Mouse (Mus musculus): ENCODE results near the gene Unc13d. TPM values are rescaled to one million over a fixed set of nuclear protein-coding genes. Genes with fewer than 3 reads are reported as not detected.

Gene Unc13d
- polyA plus RNA-seq, 1 experiment from 2014 or later = 0.78 TPM

DNA sequence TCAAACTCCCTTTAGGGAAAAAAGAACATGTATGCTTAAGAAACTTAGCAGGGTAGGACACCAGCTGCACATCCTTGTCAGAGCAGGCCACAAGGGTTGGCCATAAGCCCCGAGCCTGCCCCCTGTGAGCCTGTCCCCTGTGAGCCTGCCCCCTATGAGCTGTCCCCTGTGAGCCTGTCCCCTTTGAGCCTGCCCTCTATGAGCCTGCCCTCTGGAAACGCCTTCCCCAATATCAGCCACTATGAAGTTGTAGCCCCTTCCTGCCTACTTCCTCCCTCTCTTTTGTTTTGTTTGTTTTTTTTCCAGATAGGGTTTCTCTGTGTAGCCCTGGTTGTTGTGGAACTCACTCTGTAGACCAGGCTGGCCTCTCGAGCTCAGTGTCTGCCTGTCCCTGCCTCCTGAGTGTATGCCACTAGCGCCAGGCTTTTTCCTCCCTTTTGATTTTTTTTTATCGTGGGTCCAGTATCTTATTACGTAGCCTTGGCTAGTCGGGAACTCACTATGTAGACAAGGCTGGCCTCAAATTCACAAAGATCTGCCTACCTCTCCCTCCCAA, 3.2 kb downstream of the Unc13d start:
- H3K27ac ChIP-seq (ENCODE audit: low read length) = no peak overlapping the region
- H3K9ac ChIP-seq (ENCODE audit: low read depth, low read length) = no peak overlapping the region
- no peaks in the 10 kb centered on the region for H3K27me3 ChIP-seq (ENCODE audit: control insufficient read depth, insufficient read depth, low read depth, low read length)
- no peak for ATAC-seq
- no peaks in the 10 kb centered on the region for H3K9me3 ChIP-seq (replicated peaks; ENCODE audit: control insufficient read depth, low read length, poor library complexity, severe bottlenecking)
- H3K4me3 ChIP-seq (ENCODE audit: low read depth, low read length) = no peak overlapping the region
- peaks cover 5% of the 10 kb centered on the region; the same call in 1 of the 2 replicates for H3K36me3 ChIP-seq (ENCODE audit: control insufficient read depth, insufficient read depth, low read length)
- 69% methylated on average over 7 of the region's 7 CpGs for WGBS
- no peaks in the 10 kb centered on the region for H3K4me1 ChIP-seq (ENCODE audit: control insufficient read depth, insufficient read depth, low read length)
- H3K4me2 ChIP-seq (ENCODE audit: low read length) = no peak overlapping the region

GRCm38 (mm10) chr11:116072608-116073007, 5.2 kb downstream of the Unc13d start:
- no peak overlapping the region for H3K27ac ChIP-seq (ENCODE audit: low read length)
- ATAC-seq = no peak
- H3K27me3 ChIP-seq (ENCODE audit: control insufficient read depth, insufficient read depth, low read depth, low read length) = no peaks in the 10 kb centered on the region
- H3K4me1 ChIP-seq (ENCODE audit: control insufficient read depth, insufficient read depth, low read length) = no peaks in the 10 kb centered on the region
- no peak overlapping the region for H3K4me2 ChIP-seq (ENCODE audit: low read length)
- no peaks in the 10 kb centered on the region for H3K36me3 ChIP-seq (ENCODE audit: control insufficient read depth, insufficient read depth, low read length)
- H3K9ac ChIP-seq (ENCODE audit: low read depth, low read length) = no peak overlapping the region
- H3K9me3 ChIP-seq (replicated peaks; ENCODE audit: control insufficient read depth, low read length, poor library complexity, severe bottlenecking) = no peaks in the 10 kb centered on the region
- H3K4me3 ChIP-seq (ENCODE audit: low read depth, low read length) = no peak overlapping the region
- 87% methylated on average over 3 of the region's 3 CpGs for WGBS

- WGBS = 64% methylated on average over 5 of the region's 5 CpGs
- no peak overlapping the region for H3K4me2 ChIP-seq (ENCODE audit: low read length)
- no peak overlapping the region for H3K4me3 ChIP-seq (ENCODE audit: low read depth, low read length)
- H3K4me1 ChIP-seq (ENCODE audit: control insufficient read depth, insufficient read depth, low read length) = no peaks in the 10 kb centered on the region
- H3K9me3 ChIP-seq (replicated peaks; ENCODE audit: control insufficient read depth, low read length, poor library complexity, severe bottlenecking) = no peaks in the 10 kb centered on the region
- ATAC-seq = no peak
- no peaks in the 10 kb centered on the region for H3K36me3 ChIP-seq (ENCODE audit: control insufficient read depth, insufficient read depth, low read length)
- H3K27ac ChIP-seq (ENCODE audit: low read length) = no peak overlapping the region
- no peaks in the 10 kb centered on the region for H3K27me3 ChIP-seq (ENCODE audit: control insufficient read depth, insufficient read depth, low read depth, low read length)
- H3K9ac ChIP-seq (ENCODE audit: low read depth, low read length) = no peak overlapping the region
Observed at GRCm38 (mm10) chr11:116071510-116071909, 6.3 kb downstream of the Unc13d start.

DNA sequence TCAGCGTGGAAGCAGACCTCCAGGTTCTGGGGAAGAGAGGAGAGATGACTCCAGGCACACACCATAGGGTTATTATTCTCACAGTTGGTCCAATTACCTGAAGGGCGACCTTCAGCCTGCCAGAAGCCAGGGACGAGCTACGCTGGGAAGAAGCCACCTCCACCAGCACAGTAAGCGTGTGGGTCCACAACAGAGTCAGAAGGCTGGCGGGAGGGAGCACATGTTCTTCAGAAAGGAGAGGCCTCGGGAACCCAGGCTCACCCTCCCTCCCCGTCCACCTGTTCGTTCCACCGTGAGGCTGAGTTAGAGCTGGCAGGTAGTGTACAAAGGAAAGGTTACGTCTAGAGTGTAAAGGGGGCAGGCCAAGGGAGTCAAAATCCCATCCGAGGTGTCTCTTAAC, 12.4 kb downstream of the Unc13d start:
- H3K4me2 ChIP-seq (ENCODE audit: low read length) = no peak overlapping the region
- H3K4me1 ChIP-seq (ENCODE audit: control insufficient read depth, insufficient read depth, low read length) = no peaks in the 10 kb centered on the region
- no peaks in the 10 kb centered on the region for H3K9me3 ChIP-seq (replicated peaks; ENCODE audit: control insufficient read depth, low read length, poor library complexity, severe bottlenecking)
- H3K36me3 ChIP-seq (ENCODE audit: control insufficient read depth, insufficient read depth, low read length) = peaks cover 3% of the 10 kb centered on the region
- no peak overlapping the region for H3K9ac ChIP-seq (ENCODE audit: low read depth, low read length)
- H3K27ac ChIP-seq (ENCODE audit: low read length) = no peak overlapping the region
- no peaks in the 10 kb centered on the region for H3K27me3 ChIP-seq (ENCODE audit: control insufficient read depth, insufficient read depth, low read depth, low read length)
- WGBS = 91% methylated on average over 12 of the region's 12 CpGs
- ATAC-seq = no peak
- no peak overlapping the region for H3K4me3 ChIP-seq (ENCODE audit: low read depth, low read length)

DNA sequence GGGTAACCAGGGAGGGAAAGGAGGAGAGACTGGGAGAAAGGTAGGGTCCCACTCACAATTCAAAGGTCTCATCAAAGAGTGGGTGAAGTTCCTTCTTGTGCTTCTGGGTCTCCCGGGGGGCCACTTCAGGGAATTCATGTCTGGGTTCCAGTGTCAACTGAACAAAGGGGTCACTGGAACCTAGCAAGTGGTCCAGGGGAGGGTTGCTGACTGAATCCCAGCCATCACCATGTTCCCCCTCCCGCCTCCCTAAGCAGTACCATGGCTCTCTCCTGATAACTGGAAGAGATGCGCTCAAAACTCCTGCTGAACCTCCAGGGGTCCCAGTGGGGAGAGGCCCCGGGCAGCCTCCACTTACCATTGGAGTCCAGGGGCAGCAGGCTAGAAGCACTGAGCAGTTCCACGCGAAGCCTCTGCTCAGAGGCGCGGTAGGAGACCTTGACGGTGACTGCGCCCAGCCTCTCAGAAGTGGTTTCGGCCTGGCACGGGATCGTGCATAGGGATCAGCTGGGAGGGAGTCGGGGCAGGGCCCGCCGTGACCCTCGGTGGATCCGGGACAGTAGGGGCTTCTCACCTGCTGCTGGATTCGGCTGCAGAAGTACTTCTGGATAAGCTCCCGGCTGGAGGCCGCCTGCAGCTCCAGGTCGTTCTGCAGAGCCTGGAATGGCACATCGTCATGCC, 13.4 kb downstream of the Unc13d start:
- WGBS = 69% methylated on average over 23 of the region's 23 CpGs
- ATAC-seq = no peak

GRCm38 (mm10) chr11:116063562-116063961, 14.2 kb downstream of the Unc13d start:
- Histone ChIP-seq H3K9ac (ENCODE audit: low read depth, low read length) (no peak overlapping the region; the same call in 1 of the 2 replicates), H3K36me3 (ENCODE audit: control insufficient read depth, insufficient read depth, low read length) (peaks cover 20% of the 10 kb centered on the region), H3K4me2 (ENCODE audit: low read length) (no peak overlapping the region), H3K4me3 (ENCODE audit: low read depth, low read length) (no peak overlapping the region), H3K27ac (ENCODE audit: low read length) (no peak overlapping the region), H3K9me3 (replicated peaks; ENCODE audit: control insufficient read depth, low read length, poor library complexity, severe bottlenecking) (no peaks in the 10 kb centered on the region), H3K27me3 (ENCODE audit: control insufficient read depth, insufficient read depth, low read depth, low read length) (no peaks in the 10 kb centered on the region), H3K4me1 (ENCODE audit: control insufficient read depth, insufficient read depth, low read length) (no peaks in the 10 kb centered on the region)
- 63% methylated on average over 13 of the region's 13 CpGs for WGBS
- no peak for ATAC-seq

More for the DNA sequence above, 13.4 kb downstream of the Unc13d start:
- no peak overlapping the region for H3K27ac ChIP-seq (ENCODE audit: low read length)
- no peak overlapping the region for H3K4me2 ChIP-seq (ENCODE audit: low read length)
- no peaks in the 10 kb centered on the region for H3K9me3 ChIP-seq (replicated peaks; ENCODE audit: control insufficient read depth, low read length, poor library complexity, severe bottlenecking)
- H3K36me3 ChIP-seq (ENCODE audit: control insufficient read depth, insufficient read depth, low read length) = peaks cover 12% of the 10 kb centered on the region
- no peak overlapping the region for H3K9ac ChIP-seq (ENCODE audit: low read depth, low read length)
- no peak overlapping the region for H3K4me3 ChIP-seq (ENCODE audit: low read depth, low read length)
- no peaks in the 10 kb centered on the region for H3K27me3 ChIP-seq (ENCODE audit: control insufficient read depth, insufficient read depth, low read depth, low read length)
- H3K4me1 ChIP-seq (ENCODE audit: control insufficient read depth, insufficient read depth, low read length) = no peaks in the 10 kb centered on the region

DNA sequence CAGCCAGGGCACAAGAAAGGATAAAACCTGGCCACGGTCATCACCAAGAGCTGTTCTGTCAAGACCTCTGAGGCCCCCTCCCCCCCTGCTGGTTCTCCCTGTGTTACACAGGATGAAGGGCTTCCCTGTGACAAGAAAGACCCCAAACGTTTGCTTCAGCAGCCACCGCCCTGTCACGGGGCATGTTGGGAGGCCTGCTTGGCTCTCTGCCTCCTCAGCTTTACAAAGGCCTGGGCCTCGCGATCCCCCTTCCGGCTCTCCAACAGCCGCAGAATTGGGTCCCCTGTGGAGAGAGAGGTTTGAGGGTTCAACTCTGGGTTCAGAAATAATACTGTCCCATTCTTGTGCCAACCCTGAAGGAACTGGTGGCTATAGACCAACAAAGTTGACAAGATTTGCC, 15.2 kb downstream of the Unc13d start:
- WGBS = 37% methylated on average over 8 of the region's 8 CpGs
- no peaks in the 10 kb centered on the region for H3K4me1 ChIP-seq (ENCODE audit: control insufficient read depth, insufficient read depth, low read length)
- H3K27me3 ChIP-seq (ENCODE audit: control insufficient read depth, insufficient read depth, low read depth, low read length) = no peaks in the 10 kb centered on the region
- no peak overlapping the region for H3K4me2 ChIP-seq (ENCODE audit: low read length)
- no peaks in the 10 kb centered on the region for H3K9me3 ChIP-seq (replicated peaks; ENCODE audit: control insufficient read depth, low read length, poor library complexity, severe bottlenecking)
- peaks cover 20% of the 10 kb centered on the region for H3K36me3 ChIP-seq (ENCODE audit: control insufficient read depth, insufficient read depth, low read length)
- no peak overlapping the region for H3K27ac ChIP-seq (ENCODE audit: low read length)
- H3K4me3 ChIP-seq (ENCODE audit: low read depth, low read length) = no peak overlapping the region
- H3K9ac ChIP-seq (ENCODE audit: low read depth, low read length) = no peak overlapping the region
- ATAC-seq = no peak

DNA sequence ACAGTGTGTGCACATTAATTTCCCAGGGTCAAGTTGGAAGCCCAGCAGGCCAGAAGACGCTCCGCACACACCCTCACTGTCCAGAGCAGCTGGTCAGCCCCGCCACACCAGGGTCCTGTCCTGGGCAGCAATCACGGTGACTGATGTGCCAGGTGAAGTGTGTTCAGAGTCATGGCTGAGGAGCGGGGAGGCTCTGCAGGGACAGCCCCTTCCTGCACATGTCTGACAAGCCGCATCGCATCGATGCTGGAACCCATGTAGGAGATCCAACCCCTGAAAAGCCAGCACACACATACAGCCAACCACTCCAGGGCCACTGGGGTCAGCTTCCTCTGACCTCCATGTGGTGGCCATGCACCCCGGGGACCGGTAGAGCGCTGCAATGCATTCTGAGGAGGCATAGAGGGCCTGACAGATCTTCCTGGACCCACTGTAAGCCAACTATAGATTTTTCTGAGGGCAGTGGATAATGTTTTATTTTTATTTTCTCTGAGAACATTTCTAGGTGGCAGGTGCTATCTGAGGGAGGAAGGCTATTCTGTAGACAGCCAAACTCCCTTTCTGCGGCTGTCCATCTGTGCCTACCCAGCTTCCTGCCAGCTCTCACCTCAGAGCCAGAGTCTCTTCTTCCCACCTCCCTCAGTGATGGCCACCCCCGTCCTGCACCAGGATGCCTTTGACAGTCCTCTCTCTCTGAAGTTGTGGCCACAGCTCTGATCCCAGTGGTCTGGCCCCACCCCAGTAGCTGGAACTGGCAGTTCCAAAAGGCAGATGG, 15.9 kb downstream of the Unc13d start:
- no peak overlapping the region for H3K27ac ChIP-seq (ENCODE audit: low read length)
- H3K4me1 ChIP-seq (ENCODE audit: control insufficient read depth, insufficient read depth, low read length) = no peaks in the 10 kb centered on the region
- H3K36me3 ChIP-seq (ENCODE audit: control insufficient read depth, insufficient read depth, low read length) = peaks cover 20% of the 10 kb centered on the region
- H3K4me2 ChIP-seq (ENCODE audit: low read length) = no peak overlapping the region
- no peak overlapping the region for H3K9ac ChIP-seq (ENCODE audit: low read depth, low read length)
- ATAC-seq = no peak
- H3K27me3 ChIP-seq (ENCODE audit: control insufficient read depth, insufficient read depth, low read depth, low read length) = no peaks in the 10 kb centered on the region
- H3K4me3 ChIP-seq (ENCODE audit: low read depth, low read length) = no peak overlapping the region
- 88% methylated on average over 13 of the region's 13 CpGs for WGBS
- H3K9me3 ChIP-seq (replicated peaks; ENCODE audit: control insufficient read depth, low read length, poor library complexity, severe bottlenecking) = no peaks in the 10 kb centered on the region

- Histone ChIP-seq H3K4me2 (ENCODE audit: low read length) (no peak overlapping the region), H3K36me3 (ENCODE audit: control insufficient read depth, insufficient read depth, low read length) (peaks cover 25% of the 10 kb centered on the region), H3K4me1 (ENCODE audit: control insufficient read depth, insufficient read depth, low read length) (no peaks in the 10 kb centered on the region), H3K4me3 (ENCODE audit: low read depth, low read length) (no peak overlapping the region), H3K9me3 (replicated peaks; ENCODE audit: control insufficient read depth, low read length, poor library complexity, severe bottlenecking) (no peaks in the 10 kb centered on the region), H3K27me3 (ENCODE audit: control insufficient read depth, insufficient read depth, low read depth, low read length) (no peaks in the 10 kb centered on the region), H3K27ac (ENCODE audit: low read length) (no peak overlapping the region), H3K9ac (ENCODE audit: low read depth, low read length) (no peak overlapping the region)
- 92% methylated on average over 9 of the region's 9 CpGs for WGBS
- ATAC-seq = no peak
Observed at GRCm38 (mm10) chr11:116060596-116060995, 17.2 kb downstream of the Unc13d start.

Measured in midbrain, embryonic 16.5 days (tissue).